Mouse (Mus musculus) intestine, postnatal 0 days (tissue): ENCODE results near the gene Brinp3. TPM values are rescaled to one million over a fixed set of nuclear protein-coding genes. Genes with fewer than 3 reads are reported as not detected.
"Not testable (repeated sequence)": the region's sequence is repeated elsewhere in the genome, so short reads cannot be mapped to it uniquely, and the experiment has no call there.

Experiments used
- ATAC-seq: fragments of 200-750 bp; cut with Nextera tagmentation; 2 replicates; pipeline ENCODE4 v1.8.0; 2017; ENCODE audit warnings: mild to moderate bottlenecking, moderate TSS enrichment, moderate library complexity
- H3K27ac ChIP-seq: fragments of 300-500 bp; sonication (generic); 2 replicates; pipeline ENCODE4 v1.5.1; 2014; ENCODE audit warnings: mild to moderate bottlenecking, low read depth, low read length, moderate library complexity
- H3K27me3 ChIP-seq: fragments of 300-500 bp; sonication (generic); replicated peaks from 2 replicates; pipeline ENCODE4 v1.6.1; 2014; ENCODE audit warnings: low read length, mixed read lengths; ENCODE audit not compliant: control insufficient read depth, insufficient read depth
- H3K36me3 ChIP-seq: fragments of 300-500 bp; sonication (generic); 2 replicates; pipeline ENCODE4 v1.6.1; 2014; ENCODE audit warnings: mild to moderate bottlenecking, moderate library complexity; ENCODE audit not compliant: control insufficient read depth, insufficient read depth
- H3K4me1 ChIP-seq: fragments of 300-500 bp; sonication (generic); replicated peaks from 2 replicates; pipeline ENCODE4 v1.6.1; 2014; ENCODE audit warnings: antibody characterized with exemption, low read length, mixed read lengths; ENCODE audit not compliant: control insufficient read depth, insufficient read depth
- H3K4me2 ChIP-seq: fragments of 300-500 bp; sonication (generic); replicated peaks from 2 replicates; pipeline ENCODE4 v1.6.1; 2014; ENCODE audit warnings: low read depth, mild to moderate bottlenecking, moderate library complexity
- H3K4me3 ChIP-seq: fragments of 300-500 bp; sonication (generic); 2 replicates; pipeline ENCODE4 v1.5.1; 2014; ENCODE audit warnings: low read depth, low read length
- H3K9ac ChIP-seq: fragments of 300-500 bp; sonication (generic); 2 replicates; pipeline ENCODE4 v1.6.1; 2014; ENCODE audit warnings: mild to moderate bottlenecking, low read depth, low read length
- H3K9me3 ChIP-seq: fragments of 300-500 bp; sonication (generic); 2 replicates; pipeline ENCODE4 v1.6.1; 2016; ENCODE audit warnings: mixed run types; ENCODE audit not compliant: control insufficient read depth
- CTCF ChIP-seq: sonication (generic); IDR thresholded peaks from 2 replicates; pipeline ENCODE4 v1.5.1; 2016; ENCODE audit warnings: low read depth, mild to moderate bottlenecking, control low read depth, antibody characterized with exemption, moderate library complexity
- WGBS: fragments of 180-500 bp; shearing (Covaris S2); extraction: QIAGEN DNeasy Blood & Tissue Kit; methylation state at CpG from one replicate; pipeline ENCODE4 v1.1.7; 2014; 5-methylcytosine and 5-hydroxymethylcytosine counted together
- polyA plus RNA-seq: library from polyadenylated mRNA; unstranded; fragments of >200 nt; fragmentation: Nextera tagmentation; extraction: Ambion mirVana; gene quantifications from 2 replicates; pipeline ENCODE4 v1.2.1, GENCODE M21; 2015

Brinp3 gene
- polyA plus RNA-seq, 1 experiment from 2014 or later = 0.60 TPM

DNA sequence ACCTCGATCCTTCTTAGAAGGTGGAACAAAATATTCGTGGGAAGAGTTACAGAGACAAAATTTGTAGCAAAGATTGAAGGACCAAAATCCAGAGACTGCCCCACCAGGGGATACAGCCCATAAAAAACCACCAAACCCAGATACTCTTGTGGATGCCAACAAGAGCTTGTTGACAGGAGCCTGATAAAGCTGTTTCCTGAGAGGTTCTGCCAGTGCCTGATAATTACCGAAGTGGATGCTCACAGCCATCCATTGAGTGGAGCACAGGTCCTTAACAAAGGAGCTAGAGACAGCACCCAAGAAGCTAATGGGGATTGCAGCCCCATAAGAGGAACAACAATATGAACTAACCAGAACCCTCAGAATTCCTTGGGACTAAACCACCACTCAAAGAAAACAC lies 67.6 kb downstream of the Brinp3 start:
- H3K4me1 ChIP-seq = no peaks in the 10 kb centered on the region
- H3K27me3 ChIP-seq = no peaks in the 10 kb centered on the region
- no peak for TF ChIP-seq CTCF
- H3K4me2 ChIP-seq = no peak overlapping the region
- no peaks in the 10 kb centered on the region for H3K9me3 ChIP-seq
- no peak for ATAC-seq
- H3K36me3 ChIP-seq = no peaks in the 10 kb centered on the region
- 83% methylated on average over 3 of the region's 3 CpGs for WGBS
- no peak overlapping the region for H3K27ac ChIP-seq
- no peak overlapping the region for H3K4me3 ChIP-seq
- no peak overlapping the region for H3K9ac ChIP-seq

- no peak for ATAC-seq
- H3K4me1 ChIP-seq = no peaks in the 10 kb centered on the region
- 72% methylated on average over 7 of the region's 7 CpGs for WGBS
- H3K9ac ChIP-seq = no peak overlapping the region
- no peaks in the 10 kb centered on the region for H3K27me3 ChIP-seq
- H3K27ac ChIP-seq = no peak overlapping the region
- TF ChIP-seq CTCF = peak; percentile 31
- no peaks in the 10 kb centered on the region for H3K9me3 ChIP-seq
- no peak overlapping the region for H3K4me2 ChIP-seq
- no peak overlapping the region for H3K4me3 ChIP-seq
- no peaks in the 10 kb centered on the region for H3K36me3 ChIP-seq
Observed at GRCm38 (mm10) chr1:146584181-146584580, 89.6 kb downstream of the Brinp3 start.

- H3K4me1 ChIP-seq = no peaks in the 10 kb centered on the region
- no peaks in the 10 kb centered on the region for H3K9me3 ChIP-seq
- H3K36me3 ChIP-seq = no peaks in the 10 kb centered on the region
- WGBS = 55% methylated on average over 2 of the region's 2 CpGs
- TF ChIP-seq CTCF = no peak
- no peaks in the 10 kb centered on the region for H3K27me3 ChIP-seq
- ATAC-seq = no peak
- no peak overlapping the region for H3K4me2 ChIP-seq
- no peak overlapping the region for H3K4me3 ChIP-seq
- H3K9ac ChIP-seq = no peak overlapping the region
- no peak overlapping the region for H3K27ac ChIP-seq
Observed at GRCm38 (mm10) chr1:146632895-146633294, 138.3 kb downstream of the Brinp3 start.

DNA sequence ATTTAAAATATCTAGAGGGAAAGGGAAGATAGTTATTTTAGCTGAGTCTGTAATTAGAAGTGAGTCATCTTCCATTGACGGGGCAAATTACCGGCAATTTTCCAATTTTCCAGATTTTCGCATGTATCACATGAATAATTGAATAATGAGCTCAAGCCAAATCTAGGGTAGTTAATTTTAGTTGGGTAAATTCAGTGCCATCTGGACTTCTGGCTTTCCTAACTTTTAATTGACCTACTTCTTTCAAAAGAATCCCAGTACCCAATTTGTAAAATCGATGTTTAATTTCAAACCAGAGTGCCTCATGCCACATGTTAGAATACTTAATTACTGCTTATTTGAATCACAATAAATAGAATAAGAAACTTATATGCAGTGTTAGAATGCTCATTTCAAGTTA lies 162.7 kb downstream of the Brinp3 start:
- 87% methylated on average over 4 of the region's 4 CpGs for WGBS

GRCm38 (mm10) chr1:146700724-146701123 lies 206.2 kb downstream of the Brinp3 start:
- H3K9ac ChIP-seq = no peak overlapping the region
- no peak overlapping the region for H3K4me2 ChIP-seq
- H3K4me1 ChIP-seq = no peaks in the 10 kb centered on the region
- no peak for TF ChIP-seq CTCF
- H3K9me3 ChIP-seq = no peaks in the 10 kb centered on the region
- no peak overlapping the region for H3K4me3 ChIP-seq
- no peaks in the 10 kb centered on the region for H3K27me3 ChIP-seq
- no peak for ATAC-seq
- H3K27ac ChIP-seq = no peak overlapping the region
- H3K36me3 ChIP-seq = no peaks in the 10 kb centered on the region
- 55% methylated on average over 4 of the region's 4 CpGs for WGBS

More for the DNA sequence above, 162.7 kb downstream of the Brinp3 start:
- TF ChIP-seq CTCF = no peak
- H3K9ac ChIP-seq = no peak overlapping the region
- H3K4me3 ChIP-seq = no peak overlapping the region
- H3K4me1 ChIP-seq = no peaks in the 10 kb centered on the region
- no peaks in the 10 kb centered on the region for H3K36me3 ChIP-seq
- H3K27me3 ChIP-seq = no peaks in the 10 kb centered on the region
- no peaks in the 10 kb centered on the region for H3K9me3 ChIP-seq
- no peak overlapping the region for H3K27ac ChIP-seq
- ATAC-seq = no peak
- no peak overlapping the region for H3K4me2 ChIP-seq

DNA sequence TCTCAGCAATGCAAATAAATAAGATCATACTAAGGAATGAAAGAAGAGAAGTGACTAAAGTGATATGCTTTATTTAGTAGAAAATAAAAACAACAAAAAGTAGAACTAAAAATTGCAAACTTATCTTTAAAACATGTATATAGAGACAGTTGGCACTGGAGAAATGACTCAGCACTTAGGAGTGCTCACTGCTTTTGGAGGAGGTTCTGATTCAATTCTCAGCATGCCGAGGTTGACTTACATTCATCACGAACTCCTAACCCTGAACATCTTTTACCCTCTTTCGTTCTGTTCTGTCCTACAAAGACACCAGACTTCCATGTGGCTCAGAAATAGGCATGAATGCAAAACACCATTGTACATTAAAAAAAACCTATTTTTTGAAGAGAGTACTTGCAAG lies 225.0 kb downstream of the Brinp3 start:
- Histone ChIP-seq H3K36me3 (no peaks in the 10 kb centered on the region), H3K9me3 (no peaks in the 10 kb centered on the region), H3K4me2 (no peak overlapping the region), H3K9ac (no peak overlapping the region), H3K4me3 (no peak overlapping the region), H3K27me3 (no peaks in the 10 kb centered on the region), H3K4me1 (no peaks in the 10 kb centered on the region), H3K27ac (no peak overlapping the region)
- WGBS = 69% methylated on average over 3 of the region's 3 CpGs
- ATAC-seq = no peak
- TF ChIP-seq CTCF = no peak

DNA sequence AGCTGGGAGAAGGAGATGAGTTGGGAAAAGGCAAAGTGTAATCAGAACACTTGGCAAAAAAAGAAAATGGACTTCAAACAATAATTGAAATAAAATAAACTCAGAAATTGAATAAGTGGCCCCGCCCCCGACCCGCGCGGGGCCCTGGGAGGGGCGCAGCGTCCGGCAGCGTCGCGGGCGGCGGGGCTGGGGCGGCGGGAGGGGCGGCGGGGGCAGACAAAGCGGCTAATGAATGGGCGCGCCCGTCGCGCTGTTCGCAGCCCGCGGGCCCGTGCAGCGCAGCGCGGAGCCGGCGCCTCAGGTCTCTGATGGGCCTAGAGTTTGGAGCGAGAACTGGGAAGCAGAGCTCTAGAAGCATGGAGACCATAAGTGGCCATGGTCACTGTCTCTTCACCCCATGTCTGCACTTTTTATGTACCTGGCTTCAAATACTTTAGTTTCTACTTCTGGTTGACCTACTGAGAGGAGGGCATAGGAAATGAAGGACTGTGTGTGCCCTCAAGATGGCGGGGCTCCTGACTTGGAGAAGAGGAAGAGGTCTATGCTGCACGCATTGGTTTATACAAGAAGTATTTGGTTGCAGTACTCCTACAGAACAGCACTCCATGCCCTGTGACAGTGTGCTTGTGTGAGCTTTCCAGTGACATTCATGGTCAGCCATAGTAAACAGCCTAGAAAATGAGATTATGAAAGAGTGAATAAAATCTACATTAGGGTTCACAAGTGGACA lies 230.4 kb downstream of the Brinp3 start:
- not testable (repeated sequence) for H3K4me1 ChIP-seq, ATAC-seq, H3K9me3 ChIP-seq, H3K27me3 ChIP-seq, H3K36me3 ChIP-seq, H3K9ac ChIP-seq, H3K27ac ChIP-seq
- H3K4me3 ChIP-seq = peak overlapping the region; percentile 21; the same call in 1 of the 2 replicates
- 4% methylated on average over 30 of the region's 35 CpGs for WGBS
- peak overlapping the region; percentile 69 for H3K4me2 ChIP-seq
